16 mouse cellular contexts compared by ENCODE assay signal in genomic region chr8:88228800-88229199, GRCm38 (mm10). TPM values are rescaled to one million over a fixed set of nuclear protein-coding genes. Genes with fewer than 3 reads are reported as not detected.
DNase-seq lines count a peak whose midpoint lies in the region; ATAC-seq and TF ChIP-seq lines count a peak whose summit lies in the region.
"Had no signal": no experiment of that assay in that cellular context is flagged by ENCODE, and none has a peak within 500 bp of the region (broad histone marks: within the 10 kb centered on the region; RNA-seq: fewer than 3 reads in every experiment).

No protein-coding gene starts in this region.

- H3K4me1 ChIP-seq in kidney, adult 2 months (ENCODE audit: control insufficient read depth, insufficient read depth, low read length): peaks cover 10% of the 10 kb centered on the region
- peaks cover 20% of the 10 kb centered on the region for H3K4me1 ChIP-seq in kidney, embryonic 16.5 days (ENCODE audit: insufficient read depth, low read length)
- H3K4me1 ChIP-seq in bone marrow macrophage, adult 2 months (ENCODE audit: control insufficient read depth, insufficient read depth, low read length): peaks cover 35% of the 10 kb centered on the region
- peaks cover 7% of the 10 kb centered on the region; the same call in 1 of the 2 replicates for H3K4me1 ChIP-seq in hindbrain, postnatal 0 days (ENCODE audit: insufficient read depth, low read length)

- TF ChIP-seq POLR2A in kidney, adult 2 months (IDR thresholded peaks at IDR 0.05; ENCODE audit: low read depth, low read length): no peak
- TF ChIP-seq POLR2A in bone marrow macrophage, adult 2 months (IDR thresholded peaks at IDR 0.05; ENCODE audit: borderline replicate concordance, low read depth, low read length): no peak

- H3K9me3 ChIP-seq in kidney, embryonic 16.5 days (ENCODE audit: low read length): no peaks in the 10 kb centered on the region
- no peaks in the 10 kb centered on the region for H3K9me3 ChIP-seq in hindbrain, postnatal 0 days (ENCODE audit: low read length)
- H3K9me3 ChIP-seq: forebrain, embryonic 15.5 days; hindbrain, embryonic 12.5 days; lung, embryonic 15.5 days; neural tube, embryonic 15.5 days had no signal

- TF ChIP-seq CTCF in kidney, adult 2 months (conservative IDR thresholded peaks at IDR 0.05; ENCODE audit: insufficient read depth, insufficient read length, low read depth, low read length): no peak
- no peak for TF ChIP-seq CTCF in bone marrow macrophage, adult 2 months (IDR thresholded peaks at IDR 0.05; ENCODE audit: low read depth, low read length)
- no peak for TF ChIP-seq CTCF in hindbrain, postnatal 0 days (IDR thresholded peaks at IDR 0.05; ENCODE audit: low read depth)

- no peaks in the 10 kb centered on the region for H3K27me3 ChIP-seq in kidney, adult 2 months (replicated peaks; ENCODE audit: control insufficient read depth, insufficient read depth, low read length)
- H3K27me3 ChIP-seq in kidney, embryonic 16.5 days (ENCODE audit: insufficient read depth, low read length): no peaks in the 10 kb centered on the region
- no peaks in the 10 kb centered on the region for H3K27me3 ChIP-seq in hindbrain, postnatal 0 days (ENCODE audit: insufficient read depth, low read length)
- H3K27me3 ChIP-seq: forebrain, embryonic 15.5 days; hindbrain, embryonic 12.5 days; lung, embryonic 15.5 days; neural tube, embryonic 15.5 days had no signal

- no peak overlapping the region for H3K9ac ChIP-seq in kidney, embryonic 16.5 days (replicated peaks; ENCODE audit: low read length)
- no peak overlapping the region for H3K9ac ChIP-seq in hindbrain, postnatal 0 days (replicated peaks; ENCODE audit: low read length)
- H3K9ac ChIP-seq: forebrain, embryonic 15.5 days; hindbrain, embryonic 12.5 days; lung, embryonic 15.5 days; neural tube, embryonic 15.5 days had no signal

- H3K4me2 ChIP-seq in kidney, embryonic 16.5 days (replicated peaks; ENCODE audit: low read depth, low read length): no peak overlapping the region
- H3K4me2 ChIP-seq in hindbrain, postnatal 0 days (ENCODE audit: low read depth, low read length): no peak overlapping the region
- H3K4me2 ChIP-seq: forebrain, embryonic 15.5 days; hindbrain, embryonic 12.5 days; lung, embryonic 15.5 days; midbrain, embryonic 11.5 days had no signal

- no peaks in the 10 kb centered on the region for H3K36me3 ChIP-seq in kidney, adult 2 months (ENCODE audit: control insufficient read depth, insufficient read depth, low read length)
- H3K36me3 ChIP-seq in kidney, embryonic 16.5 days (ENCODE audit: insufficient read depth, low read length): no peaks in the 10 kb centered on the region
- H3K36me3 ChIP-seq in hindbrain, postnatal 0 days (ENCODE audit: insufficient read depth, low read length): no peaks in the 10 kb centered on the region
- H3K36me3 ChIP-seq: forebrain, embryonic 15.5 days; hindbrain, embryonic 12.5 days; lung, embryonic 15.5 days; neural tube, embryonic 15.5 days had no signal

- 50% methylated on average over 1 of the region's 1 CpGs for WGBS in kidney, adult 2 months
- WGBS in kidney, embryonic 16.5 days: no CpG with 5 or more reads among the region's 1 CpGs
- 71% methylated on average over 1 of the region's 1 CpGs for WGBS in hindbrain, postnatal 0 days

- DNase-seq in kidney, adult 2 months: no peak
- DNase-seq in 416B (ENCODE audit: low read depth): peak; percentile 57
- no peak for DNase-seq in hindbrain, postnatal 0 days (ENCODE audit: low spot score)
- no peak for DNase-seq in adrenal gland, postnatal 14 days
- DNase-seq in left cerebral cortex, adult 8-10 months (ENCODE audit: low spot score in 2 of 2): no peak
- DNase-seq: cerebellum, adult 8-10 months; heart, adult 18-20 months; thymus, postnatal 36 days had no signal

- H3K27ac ChIP-seq in kidney, adult 2 months (ENCODE audit: insufficient read depth, low read depth, low read length): peak overlapping the region; percentile 10; the same call in 1 of the 2 replicates
- H3K27ac ChIP-seq in kidney, embryonic 16.5 days (ENCODE audit: low read length): no peak overlapping the region
- peak overlapping the region; percentile 57 for H3K27ac ChIP-seq in bone marrow macrophage, adult 2 months (ENCODE audit: insufficient read depth, low read depth, low read length)
- no peak overlapping the region for H3K27ac ChIP-seq in hindbrain, postnatal 0 days
- H3K27ac ChIP-seq: forebrain, embryonic 15.5 days; hindbrain, embryonic 12.5 days; lung, embryonic 15.5 days; neural tube, embryonic 15.5 days had no signal

- ATAC-seq in kidney, embryonic 16.5 days (ENCODE audit: low FRiP score, low TSS enrichment): no peak
- peak; percentile 66 for ATAC-seq in megakaryocyte progenitor cell, adult 5-6 weeks (replicated peaks; ENCODE audit: poor library complexity)
- ATAC-seq in hindbrain, postnatal 0 days: no peak
- ATAC-seq: forebrain, embryonic 15.5 days had no signal

- no peak overlapping the region for H3K4me3 ChIP-seq in kidney, adult 2 months (ENCODE audit: insufficient read depth, low read depth, low read length)
- no peak overlapping the region for H3K4me3 ChIP-seq in kidney, embryonic 16.5 days (ENCODE audit: low read length)
- H3K4me3 ChIP-seq in bone marrow macrophage, adult 2 months (ENCODE audit: insufficient read depth, low read length): peak overlapping the region; percentile 24
- no peak overlapping the region for H3K4me3 ChIP-seq in hindbrain, postnatal 0 days (ENCODE audit: low read length)
- H3K4me3 ChIP-seq: forebrain, embryonic 15.5 days; hindbrain, embryonic 12.5 days; lung, embryonic 15.5 days; neural tube, embryonic 15.5 days had no signal

RNA-seq across cellular contexts. Expression of gene Tent4b, which starts 29.8 kb away (rescaled TPM):
- 26.5 and 28.8 TPM in 2 replicates for polyA plus RNA-seq in kidney, adult 2 months (2012; rRNA removed)
- polyA plus RNA-seq in kidney, embryonic 16.5 days (2015; fragmentation: Nextera tagmentation; extraction: Ambion mirVana): 6.3 and 6.4 TPM in 2 replicates
- polyA plus RNA-seq in bone marrow macrophage, adult 2 months (2012; ENCODE audit: insufficient read depth, insufficient read length, missing spikeins): 28.9 and 31.0 TPM in 2 replicates
- 41.2 and 44.9 TPM in 2 replicates for total RNA-seq in megakaryocyte progenitor cell, adult 5-6 weeks (2015)
- 35.7 and 44.7 TPM in 2 replicates for total RNA-seq in megakaryocyte progenitor cell, adult 5-6 weeks (2017)
- 20.3 and 33.6 TPM in 2 replicates for total RNA-seq in hindbrain, postnatal 0 days (2014; rRNA removed)
- polyA plus RNA-seq in hindbrain, postnatal 0 days (2015; fragmentation: Nextera tagmentation; extraction: Ambion mirVana): 7.9 and 8.4 TPM in 2 replicates
- total RNA-seq in adrenal gland, postnatal 14 days (2021): 32.0 and 32.5 TPM in 2 replicates
- 10 to 100 TPM; 35.8 to 39.8 (median 38.2) TPM for total RNA-seq in left cerebral cortex, adult 8-10 months (2022)

RNA-seq across cellular contexts. Expression of gene Adcy7, which starts 43.4 kb away (rescaled TPM):
- polyA plus RNA-seq in kidney, adult 2 months (2012; rRNA removed): 3.0 and 4.8 TPM in 2 replicates
- polyA plus RNA-seq in kidney, embryonic 16.5 days (2015; fragmentation: Nextera tagmentation; extraction: Ambion mirVana): 3.0 and 3.7 TPM in 2 replicates
- polyA plus RNA-seq in bone marrow macrophage, adult 2 months (2012; ENCODE audit: insufficient read depth, insufficient read length, missing spikeins): 145 and 146 TPM in 2 replicates
- total RNA-seq in megakaryocyte progenitor cell, adult 5-6 weeks (2015): 25.5 and 27.8 TPM in 2 replicates
- total RNA-seq in megakaryocyte progenitor cell, adult 5-6 weeks (2017): 40.6 and 41.6 TPM in 2 replicates
- total RNA-seq in hindbrain, postnatal 0 days (2014; rRNA removed): 21.2 and 23.2 TPM in 2 replicates
- 7.6 and 8.6 TPM in 2 replicates for polyA plus RNA-seq in hindbrain, postnatal 0 days (2015; fragmentation: Nextera tagmentation; extraction: Ambion mirVana)
- total RNA-seq in adrenal gland, postnatal 14 days (2021): 5.6 and 12.8 TPM in 2 replicates
- total RNA-seq in left cerebral cortex, adult 8-10 months (2022): 1 to 10 TPM; 5.7 to 6.9 (median 6.4) TPM

Comparison
In these comparisons a context has a peak if more than half of its experiments do, and no peak if none do; other contexts are left out.
1. H3K27ac ChIP-seq: peak in kidney, adult 2 months (single experiment) and bone marrow macrophage, adult 2 months (single experiment); none in kidney, embryonic 16.5 days (single experiment) and hindbrain, postnatal 0 days (single experiment).